Mouse (Mus musculus) splenic B cell, adult 2 months (primary cell): ENCODE measurements around the gene Olfr99.
"Not testable (repeated sequence)": the region's sequence is repeated elsewhere in the genome, so short reads cannot be mapped to it uniquely, and the experiment has no call there.

Source experiments
- DNase-seq: peaks from one replicate; pipeline ENCODE4 v3.0.0-alpha.2; 2011; ENCODE audit warnings: low read depth, low spot score
- H3K27me3 ChIP-seq: 2 replicates; pipeline ENCODE4 v1.6.1; 2012; ENCODE audit warnings: mild to moderate bottlenecking, low read length, moderate library complexity, mixed read lengths; ENCODE audit not compliant: control insufficient read depth, poor library complexity, insufficient read depth, severe bottlenecking
- H3K36me3 ChIP-seq: 2 replicates; pipeline ENCODE4 v1.6.1; 2012; ENCODE audit warnings: mild to moderate bottlenecking, low read length, moderate library complexity, mixed read lengths; ENCODE audit not compliant: control insufficient read depth, poor library complexity, insufficient read depth, severe bottlenecking

The Olfr99 gene

GRCm38 (mm10) chr17:37237230-37237629 is 46.0 kb downstream of the Olfr99 start, which contains the start of gene Olfr97:
Gene Olfr97 (minus strand): TSS chr17:37237330.
- not testable (repeated sequence) for H3K27me3 ChIP-seq, H3K36me3 ChIP-seq, DNase-seq
